8 mouse cellular contexts compared by ENCODE assay signal in genomic region chr11:75678747-75679438, GRCm38 (mm10). TPM values are rescaled to one million over a fixed set of nuclear protein-coding genes. Genes with fewer than 3 reads are reported as not detected.
DNase-seq lines count a peak whose midpoint lies in the region; ATAC-seq and TF ChIP-seq lines count a peak whose summit lies in the region.

Gene Crk, plus strand, starts transcription at chr11:75679259.

- peak; percentile 91 for ATAC-seq in G1E (ENCODE audit: extremely low read depth, insufficient number of reproducible peaks, low FRiP score, poor library complexity, severe bottlenecking)
- peak; percentile 99 for ATAC-seq in forebrain, postnatal 0 days
- peak; percentile 99 for ATAC-seq in lung, embryonic 15.5 days (ENCODE audit: borderline replicate concordance, extremely low read depth, low FRiP score, low TSS enrichment)

- peak within 1 kb of the TSS; percentile 69 for H3K4me2 ChIP-seq in forebrain, postnatal 0 days (ENCODE audit: low read depth)
- H3K4me2 ChIP-seq in lung, embryonic 15.5 days: peak within 1 kb of the TSS; percentile 78

- peak; percentile 97 for DNase-seq in G1E (ENCODE audit: low spot score)
- peak; percentile 99 for DNase-seq in cerebellum, adult 18-20 months
- DNase-seq in forebrain, postnatal 0 days: peak; percentile 99
- peak; percentile 99 for DNase-seq in heart, postnatal 4 days
- peak; percentile 95 for DNase-seq in layer of hippocampus, adult 8-10 months (ENCODE audit: low spot score in 2 of 2)
- peak; percentile 97 for DNase-seq in ovary, adult 18-20 months (ENCODE audit: low spot score)
- peak; percentile 99 for DNase-seq in thymus, postnatal 0 days (ENCODE audit: low spot score)

- peaks cover 38% of the 10 kb centered on the region for H3K4me1 ChIP-seq in G1E (ENCODE audit: insufficient read depth, low read depth, low read length)
- peaks cover 16% of the 10 kb centered on the region for H3K4me1 ChIP-seq in forebrain, postnatal 0 days (ENCODE audit: insufficient read depth)
- H3K4me1 ChIP-seq in lung, embryonic 15.5 days: peaks cover 17% of the 10 kb centered on the region

- no peak for TF ChIP-seq CTCF in G1E (IDR thresholded peaks at IDR 0.05; ENCODE audit: low read depth, low read length)
- TF ChIP-seq CTCF in forebrain, postnatal 0 days (IDR thresholded peaks at IDR 0.05; ENCODE audit: low read depth): no peak

- peak within 1 kb of the TSS; percentile 98 for H3K4me3 ChIP-seq in G1E (ENCODE audit: low read depth, low read length)
- peak within 1 kb of the TSS; percentile 82 for H3K4me3 ChIP-seq in forebrain, postnatal 0 days (ENCODE audit: low read depth, low read length)
- H3K4me3 ChIP-seq in lung, embryonic 15.5 days: peak within 1 kb of the TSS; percentile 100

- no peaks in the 10 kb centered on the region for H3K27me3 ChIP-seq in G1E (ENCODE audit: insufficient read depth, low read length)
- no peaks in the 10 kb centered on the region for H3K27me3 ChIP-seq in forebrain, postnatal 0 days (ENCODE audit: insufficient read depth, low read length)
- no peaks in the 10 kb centered on the region for H3K27me3 ChIP-seq in lung, embryonic 15.5 days

- H3K9ac ChIP-seq in forebrain, postnatal 0 days: peak within 1 kb of the TSS; percentile 69
- peak within 1 kb of the TSS; percentile 95 for H3K9ac ChIP-seq in lung, embryonic 15.5 days

- H3K9me3 ChIP-seq in G1E (replicated peaks): no peaks in the 10 kb centered on the region
- H3K9me3 ChIP-seq in forebrain, postnatal 0 days (ENCODE audit: low read length): no peaks in the 10 kb centered on the region
- no peaks in the 10 kb centered on the region for H3K9me3 ChIP-seq in lung, embryonic 15.5 days

- peak within 1 kb of the TSS; percentile 93 for H3K27ac ChIP-seq in forebrain, postnatal 0 days (ENCODE audit: low read depth, low read length)
- H3K27ac ChIP-seq in lung, embryonic 15.5 days: peak within 1 kb of the TSS; percentile 92

- H3K36me3 ChIP-seq in G1E (replicated peaks): peaks cover 24% of the 10 kb centered on the region
- peaks cover 8% of the 10 kb centered on the region for H3K36me3 ChIP-seq in forebrain, postnatal 0 days (ENCODE audit: insufficient read depth)
- H3K36me3 ChIP-seq in lung, embryonic 15.5 days: peaks cover 10% of the 10 kb centered on the region

- WGBS in forebrain, postnatal 0 days: under 1% methylated on average over 54 of the region's 55 CpGs
- WGBS in lung, embryonic 15.5 days: under 1% methylated on average over 53 of the region's 55 CpGs

RNA-seq across cellular contexts. Expression of gene Crk, which starts in this region (rescaled TPM):
- total RNA-seq in G1E (2014; fragmentation: Nextera tagmentation) (44.1 and 45.6 TPM in 2 replicates), G1E (2017) (52.5 and 61.2 TPM in 2 replicates)
- 98.0 and 129 TPM in 2 replicates for polyA plus RNA-seq in G1E (2012)
- total RNA-seq in forebrain, postnatal 0 days (2014; rRNA removed): 88.7 and 89.8 TPM in 2 replicates
- 90.9 and 93.4 TPM in 2 replicates for polyA plus RNA-seq in forebrain, postnatal 0 days (2015; fragmentation: Nextera tagmentation; extraction: Ambion mirVana)
- 100 to 1,000 TPM; 117 to 123 TPM for total RNA-seq in heart, postnatal 4 days (2021)
- 100 to 1,000 TPM; 111 to 128 (median 120) TPM for total RNA-seq in layer of hippocampus, adult 8-10 months (2022)
- 113 and 118 TPM in 2 replicates for polyA plus RNA-seq in lung, embryonic 15.5 days (2015; fragmentation: Nextera tagmentation; extraction: Ambion mirVana)
- polyA plus RNA-seq in thymus, postnatal 0 days (2015; fragmentation: Nextera tagmentation; extraction: Ambion mirVana): 58.0 and 64.6 TPM in 2 replicates

Comparison
In these comparisons a context has a peak if more than half of its experiments do, and no peak if none do; other contexts are left out.
1. Peak in every context shown above with its lines: DNase-seq, ATAC-seq, H3K4me3 ChIP-seq and H3K27ac ChIP-seq.